Mouse (Mus musculus) thymus, postnatal 25 days (tissue): Measurements from ENCODE around the gene Syt15.
"Not testable (repeated sequence)": the region's sequence is repeated elsewhere in the genome, so short reads cannot be mapped to it uniquely, and the experiment has no call there.

Experiments
- DNase-seq: peaks from one replicate; pipeline ENCODE4 v3.0.0; 2022

The Syt15 gene

DNA sequence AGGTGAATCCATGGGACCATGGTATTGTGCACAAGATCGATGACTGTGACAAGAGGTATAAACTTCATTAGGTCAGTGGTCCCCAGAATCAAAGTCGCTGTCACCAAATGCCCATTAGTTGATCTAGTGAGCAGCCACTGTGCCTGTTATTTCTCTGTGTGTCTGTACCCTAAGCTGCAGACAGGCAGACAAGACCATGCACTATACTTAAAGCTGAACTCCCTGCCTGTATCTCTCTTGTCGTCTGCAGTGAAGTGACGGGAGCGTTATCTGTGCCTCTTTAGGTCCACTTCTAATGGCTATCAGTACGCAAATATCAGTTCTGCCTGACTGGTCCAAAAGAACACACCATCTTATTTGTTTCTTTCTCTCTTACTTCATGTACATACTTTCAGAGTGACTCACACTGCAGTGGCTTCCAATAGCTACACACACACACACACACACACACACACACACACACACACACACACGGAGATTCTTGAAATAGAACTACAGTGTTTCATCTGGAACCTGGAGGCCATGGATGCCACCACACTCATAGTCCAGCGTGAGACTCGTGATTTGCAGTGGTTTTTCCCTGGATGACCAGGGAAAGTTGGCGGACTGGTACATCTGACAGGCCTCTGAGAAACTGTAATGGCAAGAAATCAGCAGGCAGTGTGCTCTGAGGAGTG is 9.6 kb downstream of the Syt15 start:
- no peak for DNase-seq

- DNase-seq: no peak
Observed at GRCm38 (mm10) chr14:34232340-34232739, 12.9 kb downstream of the Syt15 start.

DNA sequence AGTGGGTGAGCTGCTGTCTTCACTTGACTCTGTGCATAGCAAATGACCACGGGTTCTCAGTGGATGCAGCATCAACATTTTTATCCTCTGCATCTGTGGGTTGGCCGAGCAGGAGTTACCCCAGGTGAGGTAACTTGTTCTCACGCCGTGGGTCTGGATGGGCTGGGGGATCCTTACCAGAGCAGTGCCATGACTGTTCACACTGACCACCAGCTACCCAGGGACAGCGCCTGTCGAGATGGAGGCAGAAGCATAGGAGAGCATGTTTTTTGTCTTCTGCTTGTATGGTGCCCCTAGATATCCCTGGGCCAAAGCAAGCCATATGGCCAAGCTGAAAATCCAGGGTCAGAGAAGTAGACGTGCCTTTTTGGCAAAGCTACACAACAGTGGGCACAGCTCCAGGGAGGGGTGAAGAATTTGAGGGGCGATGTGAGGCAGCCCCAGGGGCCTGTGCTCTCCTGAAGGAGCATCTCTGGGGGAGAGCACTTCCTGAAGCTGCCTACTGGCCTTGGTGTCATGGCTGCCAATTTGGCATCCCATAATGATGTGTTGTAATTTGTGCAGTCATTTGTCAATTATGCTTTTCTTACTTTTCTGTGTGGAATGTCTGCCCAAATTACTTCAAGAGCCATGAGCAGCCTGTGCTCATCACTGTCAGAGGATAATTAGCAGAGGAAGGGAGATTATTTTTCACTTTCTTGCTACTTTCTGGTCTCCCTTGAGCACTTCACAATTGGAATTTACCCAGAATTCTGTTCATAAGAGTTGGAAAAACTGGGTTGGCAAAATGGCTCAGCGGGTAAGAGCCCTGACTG is 13.7 kb downstream of the Syt15 start:
- no peak for DNase-seq

GRCm38 (mm10) chr14:34233846-34234245 is 14.5 kb downstream of the Syt15 start:
- no peak for DNase-seq

GRCm38 (mm10) chr14:34234630-34235380 is 15.4 kb downstream of the Syt15 start:
- peak; percentile 2 for DNase-seq

DNA sequence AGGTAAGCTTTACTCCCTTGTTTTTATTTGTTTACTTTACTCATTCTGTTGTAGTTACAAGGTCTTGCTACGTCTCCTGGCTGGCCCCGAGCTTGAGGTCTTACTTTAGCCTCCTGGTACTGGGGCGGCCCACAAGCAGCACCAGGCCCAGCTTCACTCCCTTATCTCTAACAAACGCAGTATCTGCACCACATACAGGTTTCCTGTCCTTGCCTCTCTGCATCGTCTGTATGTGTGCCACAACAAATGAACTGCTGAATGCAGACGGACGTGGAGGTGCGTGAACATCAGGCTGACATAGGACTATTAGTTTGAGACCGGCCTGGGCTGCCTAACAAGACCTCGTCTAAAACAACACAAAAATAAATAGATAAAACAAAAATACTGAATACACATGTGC is 20.9 kb downstream of the Syt15 start:
- no peak for DNase-seq

GRCm38 (mm10) chr14:34240676-34241075 is 21.3 kb downstream of the Syt15 start:
- no peak for DNase-seq

DNA sequence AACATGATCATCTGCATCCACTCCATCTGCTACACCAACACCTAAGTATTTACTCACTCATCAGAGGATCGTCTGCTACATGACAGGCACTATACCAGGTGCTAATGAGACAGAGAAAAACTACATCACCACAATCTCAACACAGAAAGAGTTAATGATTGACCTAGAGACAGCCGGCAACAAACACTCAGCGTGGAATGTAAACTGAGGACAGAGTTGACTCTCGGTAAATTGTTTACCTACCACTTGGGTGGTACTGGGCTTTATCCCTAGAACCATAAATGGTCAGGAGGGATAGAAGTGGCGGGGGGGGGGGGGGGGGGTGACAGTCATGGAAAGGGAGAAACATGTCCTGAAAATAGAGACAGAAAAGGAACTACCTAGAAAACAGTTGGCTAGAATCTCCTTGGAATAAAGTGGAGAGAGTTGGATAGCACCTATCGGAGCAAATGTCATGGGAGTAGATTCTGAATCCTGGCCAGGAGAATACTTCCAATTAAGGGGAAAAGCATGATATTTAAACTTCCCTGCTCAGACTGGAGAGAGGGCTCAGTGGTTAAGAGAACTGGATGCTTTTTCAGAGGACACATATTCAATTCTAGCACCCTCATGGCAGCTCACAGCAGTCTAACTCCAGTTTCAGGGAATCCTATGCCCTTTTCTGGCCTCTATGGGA is 33.2 kb downstream of the Syt15 start:
- no peak for DNase-seq

DNA sequence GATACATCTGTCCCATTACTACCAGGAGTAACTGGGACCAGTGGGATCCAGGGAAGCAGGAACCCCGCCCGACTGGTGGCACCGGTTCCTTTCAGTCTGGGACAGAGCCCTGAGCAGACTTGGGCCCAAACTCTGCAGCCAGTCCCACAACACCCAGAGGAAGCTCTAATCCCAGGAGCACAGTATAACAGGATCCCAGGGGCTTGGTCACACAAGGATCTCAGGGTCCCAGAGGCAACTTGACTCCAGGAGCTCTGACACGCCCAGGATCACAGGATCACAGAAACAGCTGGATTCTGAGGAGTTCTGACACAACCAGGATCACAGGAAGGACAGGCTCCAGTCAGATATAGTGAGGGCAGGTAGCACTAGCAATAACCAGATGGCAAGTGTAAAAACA is 33.9 kb downstream of the Syt15 start:
- no peak for DNase-seq

- DNase-seq: not testable (repeated sequence)
Observed at GRCm38 (mm10) chr14:34258525-34258924, 39.1 kb downstream of the Syt15 start.

- DNase-seq: no peak
Observed at GRCm38 (mm10) chr14:34268046-34268445, 48.7 kb downstream of the Syt15 start.

- DNase-seq: no peak
Observed at GRCm38 (mm10) chr14:34273280-34273679, 53.9 kb downstream of the Syt15 start.

- DNase-seq: no peak
Observed at GRCm38 (mm10) chr14:34274141-34274540, 54.7 kb downstream of the Syt15 start.

DNA sequence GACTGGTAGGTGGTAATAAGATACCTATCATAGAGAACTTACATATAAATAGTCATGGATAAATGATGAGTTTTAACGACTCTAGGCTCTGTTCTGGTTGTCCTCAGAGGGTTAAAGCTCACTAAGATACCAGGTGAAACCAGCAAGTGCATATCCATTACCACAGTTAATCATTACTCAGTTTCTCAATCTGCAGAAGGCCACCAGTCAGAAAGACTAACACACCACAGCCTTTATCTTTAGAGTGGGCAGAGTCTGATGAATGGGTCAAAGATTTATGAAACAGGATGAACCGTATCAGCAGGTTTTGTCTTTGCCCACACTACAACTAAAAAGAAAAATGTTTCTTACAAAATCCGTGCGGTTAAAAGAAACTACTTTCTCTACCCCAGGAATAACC is 55.8 kb downstream of the Syt15 start:
- no peak for DNase-seq

GRCm38 (mm10) chr14:34279726-34280125 is 60.3 kb downstream of the Syt15 start:
- DNase-seq: no peak
